Mouse (Mus musculus): ENCODE data around the gene Fgf12. TPM values are rescaled to one million over a fixed set of nuclear protein-coding genes. Genes with fewer than 3 reads are reported as not detected.

Gene Fgf12
- 12.0 and 13.3 TPM in 2 replicates for polyA plus RNA-seq (2015; fragmentation: Nextera tagmentation; extraction: Ambion mirVana)

DNA sequence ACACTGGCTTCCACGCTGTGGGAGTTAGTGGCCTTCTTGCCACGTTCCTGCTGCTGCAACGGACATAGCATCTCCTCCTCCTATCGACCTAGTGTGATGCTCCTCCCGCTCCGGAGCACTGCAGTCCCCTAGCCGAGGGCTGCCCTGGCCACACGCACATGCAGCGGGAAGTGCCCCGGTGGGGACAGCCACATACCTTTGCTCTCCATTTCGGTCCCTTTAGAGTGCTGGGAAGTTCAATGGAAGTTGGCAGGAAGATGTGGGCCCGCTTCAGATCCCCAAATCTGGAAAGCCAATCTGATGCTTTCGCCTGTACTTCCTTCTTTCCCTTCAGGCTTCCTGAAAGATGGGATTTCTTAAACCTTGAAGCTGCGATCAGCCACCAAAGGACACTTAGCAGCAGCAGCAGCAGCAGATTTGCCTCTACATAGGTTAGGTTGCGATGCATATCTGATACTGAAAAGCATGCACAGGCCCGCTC is at the start of gene Fgf12:
TSS of gene Fgf12 (minus strand) at position 431 of the 481 bp plus-strand sequence.
- H3K9me3 ChIP-seq, result no peaks in the 10 kb centered on the region
- H3K27me3 ChIP-seq, result peaks cover 8% of the 10 kb centered on the region; the same call in 1 of the 2 replicates
- H3K4me2 ChIP-seq (replicated peaks), result peak within 1 kb of the TSS; percentile 70
- H3K36me3 ChIP-seq, result no peaks in the 10 kb centered on the region
- H3K4me3 ChIP-seq, result peak within 1 kb of the TSS; percentile 41
- peak within 1 kb of the TSS; percentile 43; the same call in 1 of the 2 replicates for H3K9ac ChIP-seq
- no peak for ATAC-seq (ENCODE audit: low FRiP score, low read depth)
- H3K4me1 ChIP-seq, result peaks cover 6% of the 10 kb centered on the region
- no peak within 1 kb of the TSS for H3K27ac ChIP-seq
- WGBS, result under 1% methylated on average over 16 of the region's 16 CpGs

- no peak overlapping the region for H3K4me3 ChIP-seq
- no peak overlapping the region for H3K9ac ChIP-seq
- H3K4me2 ChIP-seq (replicated peaks), result no peak overlapping the region
- H3K27ac ChIP-seq, result no peak overlapping the region
- no peaks in the 10 kb centered on the region for H3K4me1 ChIP-seq
- H3K27me3 ChIP-seq, result no peaks in the 10 kb centered on the region
- 3% methylated on average over 4 of the region's 4 CpGs for WGBS
- no peak for ATAC-seq (ENCODE audit: low FRiP score, low read depth)
- no peaks in the 10 kb centered on the region for H3K36me3 ChIP-seq
- no peaks in the 10 kb centered on the region for H3K9me3 ChIP-seq
Observed at GRCm38 (mm10) chr16:28793115-28793514, 40.2 kb upstream of the Fgf12 start.

GRCm38 (mm10) chr16:28770276-28770675 is 17.4 kb upstream of the Fgf12 start:
- no peak for ATAC-seq (ENCODE audit: low FRiP score, low read depth)
- Histone ChIP-seq H3K36me3 (no peaks in the 10 kb centered on the region), H3K9me3 (no peaks in the 10 kb centered on the region), H3K27ac (no peak overlapping the region), H3K9ac (no peak overlapping the region), H3K4me2 (replicated peaks) (no peak overlapping the region), H3K4me3 (no peak overlapping the region), H3K27me3 (no peaks in the 10 kb centered on the region), H3K4me1 (no peaks in the 10 kb centered on the region)
- WGBS, result 87% methylated on average over 2 of the region's 2 CpGs

GRCm38 (mm10) chr16:28761417-28761976 is 8.6 kb upstream of the Fgf12 start:
- ATAC-seq (ENCODE audit: low FRiP score, low read depth), result no peak

GRCm38 (mm10) chr16:28753124-28753917 is 453 bp upstream of the Fgf12 start:
- Histone ChIP-seq H3K4me3 (peak overlapping the region; percentile 41), H3K9ac (peak overlapping the region; percentile 43; the same call in 1 of the 2 replicates), H3K36me3 (no peaks in the 10 kb centered on the region), H3K9me3 (no peaks in the 10 kb centered on the region), H3K27ac (no peak overlapping the region), H3K27me3 (peaks cover 8% of the 10 kb centered on the region; the same call in 1 of the 2 replicates), H3K4me2 (replicated peaks) (peak overlapping the region; percentile 70), H3K4me1 (peaks cover 6% of the 10 kb centered on the region)
- ATAC-seq (ENCODE audit: low FRiP score, low read depth), result peak; percentile 97
- WGBS, result under 1% methylated on average over 33 of the region's 33 CpGs

More at GRCm38 (mm10) chr16:28761417-28761976, 8.6 kb upstream of the Fgf12 start:
- Histone ChIP-seq H3K4me1 (no peaks in the 10 kb centered on the region), H3K27me3 (no peaks in the 10 kb centered on the region), H3K27ac (no peak overlapping the region), H3K4me3 (no peak overlapping the region), H3K4me2 (replicated peaks) (no peak overlapping the region), H3K36me3 (no peaks in the 10 kb centered on the region), H3K9ac (no peak overlapping the region), H3K9me3 (no peaks in the 10 kb centered on the region)
- WGBS, result 85% methylated on average over 4 of the region's 4 CpGs

- H3K4me1 ChIP-seq, result peaks cover 17% of the 10 kb centered on the region
- WGBS, result 39% methylated on average over 3 of the region's 3 CpGs
- no peaks in the 10 kb centered on the region for H3K36me3 ChIP-seq
- H3K9ac ChIP-seq, result no peak overlapping the region
- H3K27me3 ChIP-seq, result no peaks in the 10 kb centered on the region
- no peak overlapping the region for H3K4me2 ChIP-seq (replicated peaks)
- peak; percentile 71; the same call in 1 of the 2 replicates for ATAC-seq (ENCODE audit: low FRiP score, low read depth)
- H3K9me3 ChIP-seq, result no peaks in the 10 kb centered on the region
- H3K27ac ChIP-seq, result no peak overlapping the region
- H3K4me3 ChIP-seq, result no peak overlapping the region
Observed at GRCm38 (mm10) chr16:28734461-28734860, 18.4 kb downstream of the Fgf12 start.

- Histone ChIP-seq H3K4me3 (no peak overlapping the region), H3K4me2 (replicated peaks) (no peak overlapping the region), H3K4me1 (no peaks in the 10 kb centered on the region), H3K9me3 (no peaks in the 10 kb centered on the region), H3K36me3 (no peaks in the 10 kb centered on the region), H3K9ac (no peak overlapping the region), H3K27ac (no peak overlapping the region), H3K27me3 (peaks cover 4% of the 10 kb centered on the region; the same call in 1 of the 2 replicates)
- ATAC-seq (ENCODE audit: low FRiP score, low read depth), result no peak
- WGBS, result 80% methylated on average over 6 of the region's 6 CpGs
Observed at GRCm38 (mm10) chr16:28726792-28727191, 26.1 kb downstream of the Fgf12 start.

- ATAC-seq (ENCODE audit: low FRiP score, low read depth), result no peak
- H3K36me3 ChIP-seq, result no peaks in the 10 kb centered on the region
- no peaks in the 10 kb centered on the region for H3K27me3 ChIP-seq
- no peaks in the 10 kb centered on the region for H3K9me3 ChIP-seq
- no peak overlapping the region for H3K9ac ChIP-seq
- no peaks in the 10 kb centered on the region for H3K4me1 ChIP-seq
- no peak overlapping the region for H3K27ac ChIP-seq
- H3K4me2 ChIP-seq (replicated peaks), result no peak overlapping the region
- H3K4me3 ChIP-seq, result no peak overlapping the region
- WGBS, result 68% methylated on average over 3 of the region's 3 CpGs
Observed at GRCm38 (mm10) chr16:28706623-28707022, 46.2 kb downstream of the Fgf12 start.

GRCm38 (mm10) chr16:28700346-28700745 is 52.5 kb downstream of the Fgf12 start:
- Histone ChIP-seq H3K27me3 (no peaks in the 10 kb centered on the region), H3K9ac (no peak overlapping the region), H3K4me1 (no peaks in the 10 kb centered on the region), H3K9me3 (no peaks in the 10 kb centered on the region), H3K4me2 (replicated peaks) (no peak overlapping the region), H3K4me3 (no peak overlapping the region), H3K27ac (no peak overlapping the region), H3K36me3 (no peaks in the 10 kb centered on the region)
- no peak for ATAC-seq (ENCODE audit: low FRiP score, low read depth)
- 82% methylated on average over 4 of the region's 4 CpGs for WGBS

- Histone ChIP-seq H3K9me3 (no peaks in the 10 kb centered on the region), H3K36me3 (no peaks in the 10 kb centered on the region), H3K4me1 (peaks cover 11% of the 10 kb centered on the region), H3K9ac (no peak overlapping the region), H3K27ac (no peak overlapping the region), H3K27me3 (no peaks in the 10 kb centered on the region), H3K4me2 (replicated peaks) (no peak overlapping the region), H3K4me3 (no peak overlapping the region)
- WGBS, result 68% methylated on average over 3 of the region's 3 CpGs
- no peak for ATAC-seq (ENCODE audit: low FRiP score, low read depth)
Observed at GRCm38 (mm10) chr16:28696851-28697250, 56.0 kb downstream of the Fgf12 start.

DNA sequence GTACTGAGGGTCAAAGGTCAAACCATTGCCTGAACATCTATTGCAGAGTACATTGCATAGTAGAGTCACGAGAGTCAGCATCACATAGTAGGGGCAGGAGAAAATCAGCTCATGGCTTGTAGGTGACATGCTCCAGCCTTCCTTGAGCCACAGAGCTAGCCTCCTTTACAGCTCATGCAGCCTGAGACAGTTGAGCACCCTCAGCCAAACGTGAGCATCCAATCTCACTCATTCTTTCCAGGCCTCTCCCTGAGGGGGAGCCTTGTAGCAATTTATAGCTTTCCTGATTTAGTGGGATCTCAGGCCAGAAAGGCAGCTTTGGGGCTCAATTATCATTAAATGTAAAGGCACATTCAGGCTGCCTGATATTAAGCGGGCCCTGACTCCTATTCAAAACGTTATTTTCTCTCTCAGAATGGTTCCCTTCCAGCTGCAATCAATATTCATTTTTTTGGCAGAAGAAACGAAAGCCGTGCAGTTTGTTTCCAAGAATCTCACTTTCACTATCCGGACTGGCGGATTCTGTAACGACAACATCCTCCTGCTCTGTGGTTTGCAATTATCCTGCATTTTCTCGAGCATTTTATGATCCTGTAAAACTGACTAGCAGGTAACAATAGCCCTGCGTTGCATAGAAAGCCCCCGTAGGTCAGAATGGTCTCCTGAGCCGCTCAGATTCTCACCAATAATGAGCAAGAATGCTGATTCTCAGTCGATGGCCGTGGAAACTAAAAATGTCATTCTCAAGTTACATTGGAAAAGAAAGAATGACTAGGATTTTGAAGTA is 58.6 kb downstream of the Fgf12 start:
- no peaks in the 10 kb centered on the region for H3K36me3 ChIP-seq
- peak; percentile 79 for ATAC-seq (ENCODE audit: low FRiP score, low read depth)
- peak overlapping the region; percentile 51 for H3K4me2 ChIP-seq (replicated peaks)
- H3K9me3 ChIP-seq, result no peaks in the 10 kb centered on the region
- no peaks in the 10 kb centered on the region for H3K27me3 ChIP-seq
- H3K27ac ChIP-seq, result peak overlapping the region; percentile 17; the same call in 1 of the 2 replicates
- H3K4me1 ChIP-seq, result peaks cover 11% of the 10 kb centered on the region
- no peak overlapping the region for H3K9ac ChIP-seq
- H3K4me3 ChIP-seq, result peak overlapping the region; percentile 21; the same call in 1 of the 2 replicates
- 17% methylated on average over 15 of the region's 15 CpGs for WGBS
